In genomic region chr14:10630831-10631360, GRCm38 (mm10) we compare ENCODE assay signal across 26 mouse cellular contexts.
A peak's percentile ranks its signal among the peaks of the same experiment; 100 is the strongest.
DNase-seq lines count a peak whose midpoint lies in the region; TF ChIP-seq lines count a peak whose summit lies in the region.
"Had no signal": no experiment of that assay in that cellular context is flagged by ENCODE, and none has a peak within 500 bp of the region (broad histone marks: within the 10 kb centered on the region; RNA-seq: fewer than 3 reads in every experiment).

No protein-coding gene starts in this region.

- 82% methylated on average over 2 of the region's 2 CpGs for WGBS in kidney, adult 2 months

- H3K27ac ChIP-seq in left cerebral cortex, adult 2 months: no peak overlapping the region
- H3K27ac ChIP-seq in kidney, adult 2 months (ENCODE audit: insufficient read depth, low read depth, low read length): no peak overlapping the region
- H3K27ac ChIP-seq: embryonic facial prominence, embryonic 13.5 days; heart, adult 2 months; liver, embryonic 15.5 days; midbrain, embryonic 15.5 days; neural tube, embryonic 15.5 days had no signal

- no peak for TF ChIP-seq POLR2A in brain, embryonic 14.5 days (IDR thresholded peaks at IDR 0.05; ENCODE audit: borderline replicate concordance, extremely low read depth, insufficient read depth, insufficient read length, poor library complexity, severe bottlenecking)
- no peak for TF ChIP-seq POLR2A in kidney, adult 2 months (IDR thresholded peaks at IDR 0.05; ENCODE audit: low read depth, low read length)

- H3K36me3 ChIP-seq in kidney, adult 2 months (ENCODE audit: control insufficient read depth, insufficient read depth, low read length): no peaks in the 10 kb centered on the region
- H3K36me3 ChIP-seq: embryonic facial prominence, embryonic 13.5 days; heart, embryonic 12.5 days; liver, embryonic 15.5 days; midbrain, embryonic 15.5 days; neural tube, embryonic 15.5 days had no signal

- H3K27me3 ChIP-seq in kidney, adult 2 months (replicated peaks; ENCODE audit: control insufficient read depth, insufficient read depth, low read length): no peaks in the 10 kb centered on the region
- H3K27me3 ChIP-seq: embryonic facial prominence, embryonic 13.5 days; heart, embryonic 12.5 days; liver, embryonic 15.5 days; midbrain, embryonic 15.5 days; neural tube, embryonic 15.5 days had no signal

- H3K4me1 ChIP-seq in kidney, adult 2 months (ENCODE audit: control insufficient read depth, insufficient read depth, low read length): no peaks in the 10 kb centered on the region
- H3K4me1 ChIP-seq: heart, embryonic 12.5 days; liver, embryonic 15.5 days; midbrain, embryonic 15.5 days; neural tube, embryonic 15.5 days had no signal

- intact Hi-C loops in left cerebral cortex, adult 2 months (cut with DNase I): loop anchor here (10.0 kb wide), 1 partner anchor 146 kb away; no protein-coding TSS in a partner anchor
- intact Hi-C loops in left cerebral cortex, postnatal 25 days (cut with DNase I): no loop called here

- TF ChIP-seq CTCF in left cerebral cortex, adult 2 months (IDR thresholded peaks at IDR 0.05): no peak
- TF ChIP-seq CTCF in brain, embryonic 14.5 days (IDR thresholded peaks at IDR 0.05; ENCODE audit: borderline replicate concordance, extremely low read depth, insufficient read depth, insufficient read length): no peak
- TF ChIP-seq CTCF in kidney, adult 2 months (conservative IDR thresholded peaks at IDR 0.05; ENCODE audit: insufficient read depth, insufficient read length, low read depth, low read length): no peak

- no peak overlapping the region for H3K4me3 ChIP-seq in left cerebral cortex, adult 2 months
- H3K4me3 ChIP-seq in kidney, adult 2 months (ENCODE audit: insufficient read depth, low read depth, low read length): no peak overlapping the region
- H3K4me3 ChIP-seq: embryonic facial prominence, embryonic 13.5 days; erythroblast, embryonic 14.5 days; heart, adult 2 months; heart, embryonic 12.5 days; liver, embryonic 15.5 days; midbrain, embryonic 15.5 days; neural tube, embryonic 15.5 days had no signal

- DNase-seq in left cerebral cortex, adult 18-20 months (ENCODE audit: low spot score in 2 of 2): peak; percentile 10 to 18
- DNase-seq in left cerebral cortex, adult 2 months (ENCODE audit: extremely low spot score in 1 of 2, low spot score in 2 of 2): no peak
- DNase-seq in brain, adult 2 months (ENCODE audit: low read depth, low spot score): peak; percentile 79
- peak; percentile 22 for DNase-seq in brain, embryonic 14.5 days (ENCODE audit: low read depth)
- peak; percentile 30 to 89 for DNase-seq in left cerebral cortex, postnatal 25 days (ENCODE audit: low spot score in 2 of 2)
- no peak for DNase-seq in kidney, adult 2 months
- DNase-seq in cerebellum, postnatal 36 days: no peak
- DNase-seq: adrenal gland, postnatal 36 days; B cell, adult 2 months; cerebellum, adult 8-10 months; cerebellum, postnatal 25 days; embryo, embryonic 11 days; heart, adult 2 months; kidney, adult 18-20 months; kidney, postnatal 36 days; lung, embryonic 14.5 days; lung, postnatal 14 days; retina, postnatal 1 day; spleen, adult 18-20 months; thymus, adult 18-20 months had no signal

Comparison
In these comparisons a context has a peak if more than half of its experiments do, and no peak if none do; other contexts are left out.
1. DNase-seq: peak in left cerebral cortex, adult 18-20 months (2 of 2), brain, adult 2 months (single experiment), brain, embryonic 14.5 days (single experiment) and left cerebral cortex, postnatal 25 days (2 of 2); none in left cerebral cortex, adult 2 months (0 of 2), kidney, adult 2 months (single experiment) and cerebellum, postnatal 36 days (0 of 2).